Mouse (Mus musculus) ES-Bruce4 (cell line): ENCODE data around the gene Serpinb11.

Experiments
- CTCF ChIP-seq: IDR thresholded peaks from one replicate; pipeline ENCODE4 v1.8.1; 2011; ENCODE audit warnings: low read depth, low read length
- POLR2A ChIP-seq: IDR thresholded peaks from one replicate; pipeline ENCODE4 v1.8.1; 2011; ENCODE audit warnings: low read length; ENCODE audit not compliant: insufficient read depth

- TF ChIP-seq CTCF (no peak), POLR2A (no peak)
Observed at GRCm38 (mm10) chr1:107414650-107415049, 53.7 kb downstream of the Serpinb11 start.
